Mouse (Mus musculus): ENCODE data around the gene Tmed3. TPM values are rescaled to one million over a fixed set of nuclear protein-coding genes. Genes with fewer than 3 reads are reported as not detected.

Gene Tmed3
- total RNA-seq (2021): 10 to 100 TPM; 64.0 to 83.4 TPM
- long read RNA-seq, experiment 1, transcript Tmed3-201 (3 exons, 1,346 nt): major isoform, 50 of 50 reads
- long read RNA-seq, experiment 1, partial matches to known transcripts: 0 of 50 reads
- long read RNA-seq, experiment 1, other reads (novel, unspliced or antisense): 0 of 50 reads
- long read RNA-seq, experiment 2, transcript Tmed3-201 (3 exons, 1,346 nt): major isoform, 201 of 212 reads
- long read RNA-seq, experiment 2, partial matches to known transcripts: 10 of 212 reads
- long read RNA-seq, experiment 2, other reads (novel, unspliced or antisense): 1 of 212 reads

DNA sequence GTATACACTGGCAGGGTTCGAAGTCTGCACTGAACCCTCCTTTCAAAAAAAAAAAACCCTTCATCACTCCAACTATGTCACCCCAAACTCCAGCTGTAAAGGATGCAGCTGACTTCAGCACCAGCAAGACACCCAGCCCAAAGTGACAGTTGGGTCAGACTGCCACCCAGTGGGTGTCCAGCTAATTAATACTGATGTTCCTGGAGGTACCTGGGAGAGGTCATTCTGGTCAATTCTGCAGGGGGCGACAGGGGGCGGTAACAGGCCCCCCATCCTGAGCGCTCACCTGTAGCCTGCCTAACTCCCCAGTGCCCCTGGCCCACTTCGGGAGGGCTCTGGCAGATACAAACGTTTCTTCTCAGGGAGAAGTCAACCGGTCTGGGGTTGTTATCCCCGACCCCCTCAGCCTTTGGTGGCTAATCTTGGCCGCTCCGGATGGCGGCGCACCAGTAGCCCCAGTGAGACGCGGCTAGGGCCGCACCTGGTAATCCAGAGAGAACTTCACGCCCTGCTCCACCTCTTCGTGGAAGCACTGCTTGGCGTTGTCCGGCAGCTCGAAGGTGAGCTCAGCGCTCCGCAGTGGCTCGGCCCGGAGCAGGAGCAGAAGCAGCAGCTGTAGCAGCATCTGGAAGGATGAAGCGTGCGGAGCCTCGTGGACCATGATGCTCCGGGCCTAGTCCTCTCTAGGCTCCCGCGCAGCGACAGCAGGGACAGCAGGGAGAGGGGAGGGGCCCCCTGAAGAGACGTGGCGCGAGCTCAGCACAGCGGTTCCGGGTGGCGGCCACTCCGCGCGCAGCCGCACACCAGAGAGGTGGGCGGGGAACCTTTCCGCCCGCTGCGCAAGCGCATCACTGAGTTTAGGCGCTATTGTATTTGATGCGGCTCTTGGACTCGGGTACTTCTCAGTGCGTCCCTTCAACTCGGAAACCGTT, at the start of gene Tmed3:
Gene Tmed3 (minus strand): TSS at position 804 of the 932 bp plus-strand sequence.
- DNase-seq (ENCODE audit: low spot score in 2 of 2): peak; percentile 83 to 88

DNA sequence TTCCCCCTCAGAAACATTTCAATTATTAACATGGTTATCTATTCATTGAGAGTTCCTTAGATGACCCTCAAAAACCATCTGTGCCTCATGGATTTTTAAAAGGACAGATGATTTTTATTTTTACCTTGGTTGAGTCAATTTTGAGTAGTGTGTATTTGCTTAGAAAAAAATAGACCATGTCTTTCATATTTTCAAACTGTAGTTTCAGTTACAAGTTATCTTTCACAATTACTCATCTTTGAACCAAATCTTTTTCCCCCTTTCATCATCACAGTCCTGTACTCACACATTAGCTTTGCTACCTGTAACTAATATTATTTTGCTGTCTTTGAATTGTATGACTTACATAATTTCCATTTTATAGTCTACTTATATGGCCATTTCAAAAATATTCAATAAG, 35.2 kb upstream of the Tmed3 start:
- no peak for DNase-seq (ENCODE audit: low spot score in 2 of 2)

DNA sequence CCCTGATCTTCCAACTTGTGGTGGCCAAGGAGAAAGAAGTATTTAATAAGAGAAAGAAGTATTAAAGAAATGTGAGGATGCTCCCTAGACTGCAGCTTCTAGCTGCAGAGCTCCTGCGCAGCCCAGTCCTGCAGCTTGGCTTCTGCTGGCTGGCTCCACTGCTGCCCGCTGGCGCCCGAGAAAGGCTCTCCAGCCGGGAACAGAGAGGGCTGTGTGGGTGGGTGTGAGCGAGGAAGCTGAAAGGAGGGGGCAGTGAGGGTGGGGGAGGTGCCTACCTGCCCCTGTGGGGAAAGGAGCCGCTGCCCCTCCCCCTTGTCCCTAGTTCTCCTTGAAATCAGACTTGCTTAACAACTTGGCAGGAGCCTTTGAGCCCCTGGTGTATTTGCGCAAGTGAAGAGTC, 33.4 kb upstream of the Tmed3 start, which contains the start of gene Ankrd34c:
Gene Ankrd34c (minus strand): TSS at position 181 of the 400 bp plus-strand sequence.
- DNase-seq (ENCODE audit: low spot score in 2 of 2): no peak

DNA sequence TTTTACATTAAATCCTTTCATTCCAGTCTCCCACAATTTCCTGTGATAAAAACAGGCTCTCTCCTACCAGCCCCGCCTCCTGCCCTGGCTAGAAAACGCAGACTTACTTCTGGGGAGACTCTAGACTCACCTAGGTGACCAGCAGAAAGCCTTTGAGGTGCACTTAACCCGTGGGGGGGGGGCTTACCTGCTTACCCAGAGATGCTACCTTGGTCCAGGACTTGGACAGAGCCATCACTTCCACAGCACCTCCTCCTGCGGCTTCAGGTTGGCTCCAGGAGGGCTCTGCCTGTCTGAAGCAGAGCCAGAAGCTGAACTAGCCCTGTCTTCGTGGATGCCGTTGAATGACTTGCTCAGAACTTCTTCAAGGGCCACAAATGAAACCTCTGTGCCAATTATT, 33.0 kb upstream of the Tmed3 start:
- no peak for DNase-seq (ENCODE audit: low spot score in 2 of 2)

DNA sequence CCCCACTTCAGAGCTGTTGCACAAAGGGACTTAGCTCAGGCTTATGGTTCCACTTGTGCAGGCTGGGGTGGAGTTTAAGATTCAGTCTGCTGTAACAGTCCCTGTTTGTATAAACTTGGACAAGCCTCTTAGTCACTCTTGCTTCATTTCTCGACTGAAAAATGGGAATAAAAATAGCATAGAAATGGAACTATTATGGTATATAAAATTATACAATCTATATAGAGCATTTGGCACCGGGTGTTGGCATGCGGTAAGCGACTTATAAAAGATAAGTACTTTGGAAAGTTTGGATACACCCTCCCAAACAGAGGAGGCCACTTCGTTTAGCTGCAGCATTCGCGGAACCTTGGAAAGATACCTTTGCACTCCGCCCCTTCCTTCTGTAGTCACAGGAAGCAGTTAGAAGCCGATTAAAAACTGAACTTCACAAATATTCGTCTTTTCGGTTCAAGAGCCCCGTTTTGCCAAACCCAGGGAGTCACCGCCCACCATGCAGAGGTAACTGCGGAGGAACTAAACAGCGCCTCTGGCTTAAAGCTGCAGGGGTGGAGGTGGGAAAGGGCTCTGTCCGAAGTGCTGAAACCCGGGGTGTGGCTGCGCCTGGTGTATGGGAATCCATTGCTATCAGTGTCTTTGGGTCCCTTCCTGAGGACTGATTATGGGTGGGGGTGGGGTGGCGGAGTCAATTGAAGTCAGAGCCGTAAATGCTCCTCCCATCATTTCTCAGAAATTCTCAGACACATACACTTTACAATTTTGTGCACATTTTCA, 32.3 kb upstream of the Tmed3 start:
- DNase-seq (ENCODE audit: low spot score in 2 of 2): peak; percentile 15 to 21

DNA sequence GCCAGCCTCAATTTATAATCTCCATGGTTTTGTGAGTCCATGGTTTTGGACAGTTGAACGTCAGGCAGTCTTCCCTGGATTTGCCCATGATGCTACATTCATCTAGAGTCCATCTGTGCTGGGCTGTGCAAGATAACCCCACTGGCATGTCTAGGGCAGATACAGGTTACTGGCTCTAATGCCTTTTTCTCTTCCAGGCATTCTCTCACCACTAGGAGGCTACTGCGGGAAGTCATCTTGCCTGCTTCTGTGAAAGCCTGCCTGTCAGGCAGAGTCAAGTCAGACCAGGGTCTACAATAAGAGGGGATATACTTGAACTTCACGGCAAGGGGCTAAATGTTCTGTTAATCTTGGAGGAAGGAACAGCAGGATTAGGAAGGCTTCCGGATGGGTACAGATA, 2.0 kb upstream of the Tmed3 start:
- no peak for DNase-seq (ENCODE audit: low spot score in 2 of 2)

DNA sequence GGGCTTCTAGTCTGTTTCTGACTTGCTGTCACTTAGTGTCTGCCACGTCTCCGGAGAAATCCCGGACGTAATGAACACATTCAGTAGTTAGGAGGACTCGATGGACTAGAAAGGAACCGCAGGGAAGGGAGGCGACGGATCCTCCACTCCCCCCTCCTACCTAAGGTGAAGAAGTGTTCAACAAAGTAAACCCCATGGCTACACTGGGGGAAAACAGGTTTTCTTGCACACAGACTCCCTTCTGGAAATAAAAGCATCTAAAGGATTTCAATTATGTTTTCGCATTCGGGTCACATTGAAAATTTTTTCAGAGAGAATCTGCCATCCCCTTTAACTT, 297 bp upstream of the Tmed3 start:
- no peak for DNase-seq (ENCODE audit: low spot score in 2 of 2)

DNA sequence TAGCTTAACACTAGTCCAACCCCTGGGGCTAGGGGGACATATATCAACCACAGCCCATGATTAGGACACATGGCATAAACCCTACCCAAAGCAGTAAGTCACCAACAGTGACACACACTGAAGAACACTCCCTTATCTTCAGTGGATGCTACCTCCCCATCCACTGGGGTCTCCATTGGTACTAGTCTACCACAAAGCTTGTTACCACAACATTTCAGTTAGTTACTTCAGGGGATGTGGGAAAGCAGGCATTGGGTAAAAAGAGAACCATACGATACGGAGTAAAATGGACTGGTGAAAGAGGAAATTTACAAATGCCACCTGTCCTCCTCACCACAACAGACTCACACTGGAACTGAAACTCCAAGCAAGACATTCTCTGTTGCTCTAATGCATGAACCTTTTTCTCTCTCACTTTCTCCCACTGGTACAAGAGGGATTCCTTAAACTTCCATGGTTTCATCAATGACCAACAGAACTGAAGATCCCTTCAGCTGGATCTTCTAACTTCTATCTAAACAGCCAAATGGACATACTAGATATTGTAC, 3.9 kb downstream of the Tmed3 start:
- DNase-seq (ENCODE audit: low spot score in 2 of 2): no peak

DNA sequence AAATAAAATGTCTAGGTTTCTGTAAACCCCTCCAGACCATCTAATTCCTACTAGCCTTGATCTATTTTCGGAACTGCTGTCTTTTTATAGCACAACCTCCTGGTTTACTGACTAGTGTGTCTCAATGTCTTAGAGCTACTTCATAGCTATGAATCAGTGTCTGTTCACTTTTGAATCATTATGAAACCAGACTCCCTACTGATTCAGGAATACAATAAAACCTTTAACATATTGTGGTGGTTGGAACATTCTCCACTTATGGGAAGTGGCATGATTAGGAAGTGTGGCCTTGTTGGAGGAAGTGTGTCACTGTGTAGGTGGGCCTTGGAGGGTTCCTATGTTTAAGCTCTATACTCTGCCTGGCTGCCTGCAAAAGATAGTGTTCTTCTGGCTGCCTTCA, 9.7 kb downstream of the Tmed3 start:
- DNase-seq (ENCODE audit: low spot score in 2 of 2): no peak

DNA sequence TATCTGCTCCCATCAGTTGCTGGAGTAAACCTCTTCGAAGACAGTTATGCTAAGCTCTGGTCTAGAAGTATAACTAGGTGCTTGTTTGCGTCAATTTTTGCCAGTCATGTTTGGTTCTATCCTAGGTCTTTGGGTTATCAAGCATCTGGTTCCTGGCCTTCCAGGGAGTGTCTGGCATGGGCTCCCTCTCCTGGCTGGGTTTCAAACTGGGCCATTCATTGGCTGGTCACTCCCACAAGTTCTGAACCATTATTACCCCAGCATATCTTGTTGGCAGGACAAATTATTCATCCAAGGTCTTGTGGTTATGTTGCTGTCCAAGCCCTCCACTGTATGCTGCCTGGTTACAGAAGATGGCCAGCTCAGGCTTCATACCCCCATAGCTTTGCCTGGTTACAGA, 11.2 kb downstream of the Tmed3 start:
- no peak for DNase-seq (ENCODE audit: low spot score in 2 of 2)

DNA sequence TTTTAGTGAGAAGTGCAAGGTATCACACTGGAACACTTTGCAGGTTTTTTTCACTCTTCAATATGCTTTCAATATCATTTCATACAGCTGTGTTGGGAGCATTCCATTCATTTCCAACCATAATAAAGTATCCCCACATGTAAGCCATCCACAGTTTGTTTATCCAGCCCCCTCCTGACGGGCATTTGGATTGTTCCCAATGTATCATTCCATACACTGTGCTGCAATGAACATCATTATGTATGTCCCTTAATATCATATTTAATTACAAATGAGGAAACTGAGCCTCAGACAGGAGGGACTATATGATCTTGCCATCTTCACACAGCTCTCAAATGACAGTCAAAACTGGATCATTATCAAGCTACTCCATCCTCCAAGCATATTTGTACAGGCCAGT, 15.7 kb downstream of the Tmed3 start:
- no peak for DNase-seq (ENCODE audit: low spot score in 2 of 2)

DNA sequence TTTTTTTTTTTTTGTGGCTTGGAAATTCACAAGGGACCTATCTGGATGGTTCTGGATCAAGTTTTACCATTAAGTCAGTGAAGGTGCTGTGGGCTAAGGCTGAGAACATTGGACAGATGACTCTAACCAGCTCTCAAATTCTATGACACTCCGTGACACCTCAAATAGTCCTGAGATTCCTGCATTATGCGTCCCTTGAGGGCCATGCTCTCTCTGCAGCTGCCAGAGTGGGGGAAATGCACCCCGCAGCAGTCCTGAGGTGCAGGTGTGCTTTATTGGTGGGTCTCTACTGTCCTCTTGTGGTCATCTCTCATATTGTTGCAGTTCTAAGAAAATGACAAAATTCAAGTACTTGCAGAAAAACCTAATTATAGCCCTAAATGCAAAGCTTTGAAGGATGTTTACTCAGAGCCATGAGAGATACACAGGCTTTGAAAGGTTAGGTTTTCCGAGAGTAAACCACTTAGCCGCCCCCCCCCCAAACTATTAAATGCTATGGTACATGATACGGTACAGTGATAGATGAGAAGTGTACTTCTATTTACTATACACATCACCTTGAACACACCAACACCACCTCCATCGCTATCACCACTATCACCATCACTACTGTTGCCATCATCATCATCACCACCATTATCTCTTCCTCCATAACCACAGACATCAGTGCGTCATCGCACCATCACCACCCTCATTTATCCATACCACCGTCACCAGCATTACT, 17.2 kb downstream of the Tmed3 start:
- no peak for DNase-seq (ENCODE audit: low spot score in 2 of 2)

DNA sequence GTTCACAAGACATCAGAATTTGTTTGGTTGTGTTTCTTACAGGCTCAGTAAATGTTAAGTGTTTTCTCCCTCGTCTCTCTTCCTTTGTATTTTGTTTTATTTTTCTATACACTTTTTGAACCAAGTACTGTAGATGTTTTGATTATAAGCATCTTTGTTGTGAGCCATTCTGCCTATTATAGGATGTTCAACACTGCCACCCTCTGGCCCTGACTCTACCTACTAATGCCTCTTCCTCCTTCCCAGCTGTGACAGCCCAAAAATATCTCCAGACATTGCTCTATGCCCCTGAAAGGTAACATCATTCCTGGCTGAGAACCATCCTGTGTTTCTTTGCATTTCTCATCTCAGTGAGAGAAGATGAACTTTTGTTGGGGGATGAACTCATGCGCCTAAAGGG, 18.6 kb downstream of the Tmed3 start:
- no peak for DNase-seq (ENCODE audit: low spot score in 2 of 2)

DNA sequence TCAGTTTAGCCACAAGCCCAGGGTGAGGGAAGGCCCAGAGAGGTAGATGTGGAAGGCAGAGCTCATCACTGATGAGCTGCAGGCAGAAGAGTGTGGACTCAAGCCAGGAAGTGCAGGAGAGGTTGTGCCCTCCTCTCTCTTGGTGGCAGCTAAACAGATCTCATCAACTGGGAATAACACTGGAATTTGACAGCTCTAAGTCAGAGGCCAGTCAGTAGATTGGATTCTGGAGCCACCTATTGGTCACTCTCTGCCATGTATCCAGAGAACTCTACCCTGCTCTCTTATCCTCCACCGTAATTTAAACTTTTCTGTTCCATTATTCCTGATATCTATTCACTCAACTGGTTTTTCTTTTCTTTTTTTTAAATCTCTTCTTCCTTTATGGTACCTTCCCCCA, 25.9 kb downstream of the Tmed3 start:
- DNase-seq (ENCODE audit: low spot score in 2 of 2): no peak

DNA sequence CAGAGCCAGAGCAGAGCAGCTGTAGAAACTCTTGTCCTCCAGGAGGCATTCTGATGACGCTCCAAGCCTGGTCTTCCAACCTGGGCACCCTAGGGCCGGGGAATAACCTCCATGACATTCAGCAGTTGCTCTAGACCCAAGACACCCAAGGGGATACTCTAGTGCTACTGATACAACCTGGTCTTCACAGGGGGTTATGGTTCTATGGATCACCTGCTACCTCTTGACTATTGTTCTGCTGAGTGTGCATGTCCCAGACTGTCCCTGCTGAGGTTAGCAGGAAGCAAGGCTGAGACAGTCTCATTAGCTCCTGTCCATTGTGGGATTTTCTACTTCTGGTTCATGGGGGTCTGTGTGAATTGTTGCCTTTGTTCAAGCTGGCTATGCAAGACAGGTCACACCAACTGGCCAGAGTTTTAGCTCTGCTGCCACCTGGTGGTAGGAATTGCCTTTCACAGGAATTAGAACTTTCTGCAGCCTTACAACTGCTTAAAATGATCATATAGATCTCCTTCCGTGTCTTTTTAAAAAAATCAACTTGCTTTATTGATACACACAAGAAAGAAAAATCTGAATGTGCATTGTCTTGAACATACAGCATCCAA, 30.8 kb downstream of the Tmed3 start:
- peak; percentile 75 to 78 for DNase-seq (ENCODE audit: low spot score in 2 of 2)

DNA sequence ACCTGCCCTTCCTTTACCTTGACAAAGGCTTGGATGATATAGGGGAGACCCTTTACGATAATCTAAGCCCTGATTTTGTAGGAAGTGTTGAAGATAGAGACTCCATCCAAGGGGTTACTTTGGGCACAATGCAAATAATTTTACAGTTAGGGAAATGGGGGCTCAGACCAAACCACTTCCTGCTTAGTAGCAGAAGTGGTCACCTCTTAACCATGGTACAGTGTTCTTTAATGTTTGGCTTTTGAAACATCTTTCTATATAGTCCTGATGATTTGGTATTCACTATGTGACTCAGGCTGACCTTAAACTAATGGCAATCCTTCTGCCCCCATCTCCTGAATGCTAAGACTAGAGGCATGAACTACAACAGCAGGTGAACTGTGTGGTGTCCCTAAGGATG, 31.5 kb downstream of the Tmed3 start:
- DNase-seq (ENCODE audit: low spot score in 2 of 2): no peak

DNA sequence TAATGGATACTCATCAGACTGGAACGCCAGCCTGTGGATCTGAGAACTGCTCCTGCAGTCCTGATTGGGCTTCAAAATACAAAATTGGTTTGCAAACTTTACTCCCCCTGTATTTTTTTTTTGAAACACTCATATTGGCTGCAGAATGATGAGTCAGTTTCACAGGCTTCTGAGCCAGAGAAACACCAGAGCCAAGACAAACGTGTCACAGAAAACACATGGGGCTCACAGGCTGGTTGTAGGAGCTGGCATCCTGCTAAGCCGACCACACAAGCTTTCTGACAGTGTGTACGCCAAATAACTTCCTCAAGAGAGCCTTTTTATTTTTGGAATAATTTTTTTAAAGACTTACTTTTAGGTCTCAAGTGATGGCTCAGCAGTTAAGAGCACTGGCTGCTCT, 35.0 kb downstream of the Tmed3 start:
- no peak for DNase-seq (ENCODE audit: low spot score in 2 of 2)

DNA sequence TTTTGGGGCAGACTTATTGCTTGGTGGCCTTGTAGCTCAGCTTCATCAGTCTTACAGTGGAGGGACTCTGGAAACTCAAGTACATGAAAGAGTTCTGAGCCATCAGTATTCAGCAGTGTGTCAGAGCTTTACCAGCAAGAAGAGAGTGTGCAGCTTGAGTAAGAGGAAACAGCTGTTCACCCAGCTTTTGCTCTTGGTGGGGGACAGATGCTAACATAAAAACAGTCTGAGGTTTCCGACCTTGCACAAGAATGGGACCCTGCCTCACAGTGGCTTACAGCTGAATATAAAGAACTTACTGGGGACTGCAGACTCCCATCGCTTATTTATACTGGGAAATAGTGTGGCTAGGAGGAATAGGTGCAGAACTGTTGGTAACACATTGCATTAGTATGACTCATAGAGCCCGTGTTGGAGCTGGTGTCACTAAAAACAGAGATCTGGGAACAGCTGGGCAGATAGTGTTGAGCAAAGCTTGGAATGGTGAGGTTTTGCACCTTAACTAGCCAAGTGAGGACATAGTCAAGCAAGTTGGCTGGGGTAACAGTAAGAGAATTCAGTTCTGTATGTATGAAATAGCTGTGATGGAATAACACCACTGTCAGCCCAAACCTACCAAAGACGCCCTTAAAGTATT, 37.4 kb downstream of the Tmed3 start:
- no peak for DNase-seq (ENCODE audit: low spot score in 2 of 2)

DNA sequence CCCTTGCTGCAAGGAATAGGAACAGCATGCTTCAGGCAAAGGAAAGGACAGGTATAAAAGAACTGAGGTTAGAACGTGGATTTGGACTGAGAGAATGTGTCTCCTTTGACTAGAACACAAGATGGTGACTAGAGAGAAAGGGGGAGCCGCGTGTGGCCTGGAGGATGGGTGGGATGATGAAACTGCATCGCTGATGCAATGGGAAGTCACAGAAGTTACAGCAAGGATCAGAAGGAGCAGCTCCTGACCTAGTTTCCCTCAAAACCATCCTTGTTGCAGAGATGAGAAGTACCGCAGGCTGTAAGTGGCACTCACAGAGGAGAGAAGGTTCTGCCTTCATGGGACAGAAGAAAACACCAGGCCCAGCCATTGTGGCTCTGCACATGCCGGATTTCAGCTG, 54.0 kb downstream of the Tmed3 start:
- no peak for DNase-seq (ENCODE audit: low spot score in 2 of 2)

Data from adrenal gland, adult 18-20 months (tissue).